Mouse (Mus musculus): ENCODE results near the gene Ppp1r12b.

The Ppp1r12b gene

DNA sequence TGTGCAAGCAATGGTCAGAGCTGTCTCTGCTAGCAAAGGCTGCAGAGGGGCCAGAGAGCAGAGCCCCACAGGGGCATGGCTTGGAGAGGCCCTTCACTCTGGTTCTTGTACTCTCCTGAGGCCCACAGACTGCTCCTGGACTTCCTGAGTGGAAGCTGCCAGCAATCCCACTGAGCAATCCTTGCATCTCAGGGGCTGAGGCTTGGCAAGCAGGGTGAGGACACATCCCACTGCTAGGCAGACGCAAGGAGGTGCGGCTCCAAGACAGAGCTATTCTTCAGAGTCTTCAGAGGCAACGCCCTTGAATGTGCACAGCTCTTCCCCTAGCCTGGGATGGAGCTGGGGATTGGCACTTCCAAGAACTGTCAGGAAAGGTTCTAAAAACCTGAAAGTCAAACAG, 198.5 kb downstream of the Ppp1r12b start:
- peak; percentile 67 for DNase-seq

DNA sequence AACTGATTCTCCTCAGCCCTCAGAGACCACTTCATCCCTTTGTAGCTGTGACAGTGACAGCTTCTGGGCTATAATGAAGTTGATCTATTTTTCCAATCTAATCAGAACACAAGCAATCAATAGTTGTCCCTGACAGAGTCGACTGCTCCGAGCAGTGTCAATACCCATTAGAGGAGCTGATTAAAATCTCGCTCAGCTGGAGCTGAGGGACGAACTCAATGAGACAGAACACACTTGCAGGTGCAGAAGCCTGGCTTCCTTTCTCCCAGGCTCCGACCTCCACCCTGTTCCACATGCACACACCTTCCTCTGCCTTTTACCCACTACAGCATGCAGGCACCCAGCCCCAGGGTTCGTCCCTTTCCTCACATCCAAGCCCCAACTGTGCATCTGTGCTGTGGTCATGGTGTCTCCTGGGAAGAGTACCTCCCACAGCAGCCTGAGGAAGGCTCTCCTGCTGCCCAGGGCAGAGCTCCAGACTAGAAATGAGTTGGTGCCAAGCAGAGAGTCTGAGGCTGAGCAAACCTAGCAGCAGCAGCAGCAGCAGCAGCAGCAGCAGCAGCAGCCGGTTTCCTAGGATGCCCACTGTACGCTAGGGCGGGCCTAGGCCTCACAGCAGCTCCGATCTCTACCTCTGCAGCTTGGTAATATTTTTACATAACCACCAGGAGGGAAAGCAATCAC, 199.4 kb downstream of the Ppp1r12b start:
- peak; percentile 46 for DNase-seq

DNA sequence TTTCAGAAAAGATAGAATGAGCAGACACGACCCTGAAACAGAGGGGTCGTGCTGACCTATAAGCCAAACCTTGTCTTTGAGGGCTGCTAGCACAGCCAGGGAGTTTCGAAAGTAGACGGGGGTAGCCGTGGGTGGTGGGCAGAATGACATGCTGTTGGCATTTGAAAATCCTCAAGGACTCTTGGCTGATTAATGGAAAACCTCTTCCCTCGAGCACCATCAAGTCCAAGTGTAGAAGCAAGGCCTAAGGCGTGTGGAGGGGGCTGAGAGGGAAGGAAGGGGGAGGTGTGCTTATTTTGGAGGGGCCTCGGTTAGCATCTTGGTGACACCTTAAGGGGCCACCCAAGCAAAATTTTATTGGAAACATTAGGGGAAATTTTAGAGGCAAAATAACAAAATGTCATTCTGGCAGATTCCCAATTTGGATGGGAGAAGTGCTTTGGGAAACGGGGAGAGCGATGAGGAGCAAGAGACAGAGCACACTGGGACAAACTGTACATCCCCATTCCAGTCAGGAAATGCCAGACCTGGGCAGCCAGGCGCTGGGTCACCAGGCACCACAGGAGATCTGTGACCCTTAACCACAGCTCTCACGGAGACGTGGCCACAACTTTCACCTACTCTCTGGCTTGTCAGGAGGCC, 200.1 kb downstream of the Ppp1r12b start:
- peak; percentile 56 for DNase-seq

DNA sequence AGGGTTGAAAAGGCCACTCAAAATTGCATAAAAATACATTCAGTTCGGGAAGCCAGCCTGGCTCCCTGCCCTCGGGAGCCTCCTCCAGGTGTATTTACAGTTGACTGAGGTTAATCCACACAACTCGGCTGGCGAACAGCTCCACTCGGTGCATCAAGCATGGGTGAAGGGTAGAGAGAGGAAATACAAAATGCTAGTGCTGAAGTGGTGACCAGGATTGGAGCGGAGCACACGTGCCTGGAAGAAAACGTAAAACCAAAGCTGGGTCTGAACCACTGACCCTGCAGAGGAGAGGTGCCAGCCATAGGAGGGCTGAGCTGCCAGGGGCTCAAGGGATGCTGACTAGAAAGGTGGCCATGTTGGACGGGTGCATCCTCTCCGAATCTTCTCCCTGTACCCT, 200.9 kb downstream of the Ppp1r12b start:
- no peak for DNase-seq

DNA sequence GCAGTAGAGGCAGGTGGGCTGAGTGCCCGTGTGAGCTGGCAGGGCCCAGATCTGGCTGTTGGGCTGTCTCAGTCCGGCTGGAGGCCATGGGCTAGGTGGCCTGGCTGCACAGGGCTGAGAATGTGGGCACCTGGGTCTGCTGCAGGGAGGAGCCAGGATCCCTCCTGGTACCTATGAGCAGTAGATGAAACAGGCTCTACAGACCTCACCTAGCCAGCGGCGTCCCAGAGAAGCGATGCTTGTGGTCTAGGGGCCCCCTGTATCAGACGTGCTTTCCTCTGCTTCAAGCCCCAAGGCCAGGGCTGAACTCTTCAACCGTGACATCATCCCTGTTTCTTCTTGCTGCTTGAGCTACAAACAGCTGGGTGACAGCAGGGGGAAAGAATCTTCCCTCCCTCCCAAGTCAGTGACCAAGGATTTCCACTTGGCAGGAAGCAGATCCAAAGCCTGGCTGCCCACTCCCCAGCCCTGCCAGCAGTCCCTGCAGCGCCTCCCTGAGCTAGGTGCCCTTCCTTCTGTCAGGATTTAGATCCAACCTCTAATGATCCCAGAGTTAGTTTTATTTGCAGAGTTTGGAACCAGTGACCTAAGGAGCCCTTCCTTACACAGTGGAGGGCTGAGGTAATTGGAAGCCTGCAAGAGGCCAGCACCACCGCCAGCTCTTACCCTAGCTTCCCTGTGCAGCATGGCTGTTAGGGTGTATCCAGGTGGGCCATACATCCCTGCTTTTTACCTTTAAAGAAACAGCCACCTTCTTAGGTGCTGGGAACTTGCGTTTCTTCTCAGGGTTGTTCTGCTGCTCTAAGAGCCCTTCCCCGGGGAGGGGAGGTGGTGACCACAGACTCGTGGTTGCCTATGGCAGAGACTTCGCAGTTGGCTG, 201.8 kb downstream of the Ppp1r12b start:
- DNase-seq, result peak; percentile 63

DNA sequence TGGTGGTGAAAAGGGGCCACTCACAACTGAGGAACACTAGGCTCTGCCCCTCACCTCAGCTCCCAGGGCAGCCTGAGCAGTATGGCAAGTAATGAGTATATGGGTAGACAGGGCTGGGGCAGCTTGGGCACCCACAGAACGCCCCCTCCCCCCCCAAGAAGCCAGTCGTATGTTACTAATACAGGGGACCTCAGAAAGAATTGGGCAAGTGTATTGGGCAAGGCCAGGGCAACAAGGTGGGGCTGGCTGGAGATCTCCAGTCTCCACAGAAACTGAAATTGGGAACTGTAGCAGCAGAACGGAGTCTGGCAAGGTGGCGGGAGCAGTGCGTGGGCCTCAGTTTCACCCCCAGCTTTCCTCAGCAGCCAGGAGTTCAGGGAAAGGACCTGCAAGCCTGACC, 203.3 kb downstream of the Ppp1r12b start:
- no peak for DNase-seq

DNA sequence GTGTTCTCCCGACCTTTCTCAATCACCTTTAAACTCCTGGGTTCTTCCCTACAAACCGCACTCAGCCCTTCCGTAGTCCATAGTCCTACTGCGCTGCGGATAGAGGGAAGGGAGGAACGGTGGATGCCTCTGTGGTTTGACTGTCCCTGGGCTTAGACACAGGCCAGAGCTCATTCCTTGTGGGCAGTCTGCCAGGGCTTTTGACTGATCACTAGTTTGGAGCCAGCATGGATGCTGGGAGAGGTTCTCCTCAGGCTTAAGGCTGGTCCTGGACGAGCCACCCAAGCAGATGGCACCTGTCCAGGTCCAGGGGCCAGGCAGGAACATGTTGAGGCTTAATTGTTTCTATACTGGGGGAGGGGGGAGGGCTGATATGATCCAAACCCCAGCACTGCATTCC, 205.9 kb downstream of the Ppp1r12b start:
- peak; percentile 83 for DNase-seq

DNA sequence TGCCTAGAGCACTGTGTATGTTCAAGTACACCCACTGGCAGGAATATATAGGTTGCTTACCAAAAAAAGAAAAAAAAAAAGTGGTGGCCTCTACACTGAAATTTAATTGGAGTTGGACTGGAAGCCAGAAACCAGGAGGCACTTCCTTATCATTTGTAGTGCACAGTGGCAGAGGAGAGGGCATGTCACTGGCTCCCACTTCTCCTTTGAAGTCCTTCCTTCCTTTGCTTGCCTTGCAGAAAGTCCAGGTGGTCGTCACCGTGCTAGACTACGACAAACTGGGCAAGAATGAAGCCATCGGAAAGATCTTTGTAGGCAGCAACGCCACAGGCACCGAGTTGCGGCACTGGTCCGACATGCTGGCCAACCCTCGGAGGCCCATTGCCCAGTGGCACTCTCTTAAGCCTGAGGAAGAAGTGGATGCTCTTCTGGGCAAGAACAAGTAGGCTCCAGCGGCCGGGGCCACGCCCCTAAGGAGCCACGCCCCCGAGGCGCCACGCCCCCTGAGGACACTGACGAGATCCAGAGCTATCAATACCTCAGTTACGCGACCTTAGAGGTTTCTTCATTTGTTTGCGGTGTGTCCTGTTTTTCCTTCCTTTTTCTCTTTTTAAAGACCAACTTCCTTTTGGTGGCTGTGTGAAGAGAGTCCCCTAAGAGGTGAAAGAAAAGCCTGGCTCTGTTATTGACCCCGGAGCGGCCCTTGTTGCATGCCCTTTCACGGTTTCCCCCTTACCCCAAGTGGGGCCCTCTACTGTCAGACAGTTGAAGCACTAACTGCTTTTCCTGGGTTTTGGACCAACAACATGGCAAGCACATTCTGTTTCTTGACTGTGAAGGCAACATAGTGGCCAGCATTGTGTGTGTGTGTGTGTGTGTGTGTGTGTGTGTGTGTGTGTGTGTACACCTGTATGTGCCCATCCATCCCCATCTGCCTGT, 208.2 kb downstream of the Ppp1r12b start:
- DNase-seq, result peak; percentile 46

DNA sequence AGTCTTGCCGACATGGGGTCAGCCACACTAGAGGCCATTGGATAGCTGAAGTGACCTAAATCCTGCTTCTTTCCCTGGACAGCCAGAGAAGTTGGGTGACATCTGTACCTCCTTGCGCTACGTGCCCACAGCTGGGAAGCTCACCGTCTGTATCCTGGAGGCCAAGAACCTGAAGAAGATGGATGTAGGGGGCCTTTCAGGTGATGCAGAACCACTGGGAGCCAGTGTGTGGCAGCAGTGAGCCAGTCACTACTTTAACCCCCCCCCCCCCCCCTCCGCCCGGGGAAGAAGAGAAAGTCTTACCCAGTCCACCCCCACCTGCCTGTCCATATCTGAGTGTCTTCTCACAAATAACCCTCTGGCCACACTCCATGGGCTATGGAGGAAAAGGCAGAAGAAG, 210.1 kb downstream of the Ppp1r12b start:
- DNase-seq, result no peak

DNA sequence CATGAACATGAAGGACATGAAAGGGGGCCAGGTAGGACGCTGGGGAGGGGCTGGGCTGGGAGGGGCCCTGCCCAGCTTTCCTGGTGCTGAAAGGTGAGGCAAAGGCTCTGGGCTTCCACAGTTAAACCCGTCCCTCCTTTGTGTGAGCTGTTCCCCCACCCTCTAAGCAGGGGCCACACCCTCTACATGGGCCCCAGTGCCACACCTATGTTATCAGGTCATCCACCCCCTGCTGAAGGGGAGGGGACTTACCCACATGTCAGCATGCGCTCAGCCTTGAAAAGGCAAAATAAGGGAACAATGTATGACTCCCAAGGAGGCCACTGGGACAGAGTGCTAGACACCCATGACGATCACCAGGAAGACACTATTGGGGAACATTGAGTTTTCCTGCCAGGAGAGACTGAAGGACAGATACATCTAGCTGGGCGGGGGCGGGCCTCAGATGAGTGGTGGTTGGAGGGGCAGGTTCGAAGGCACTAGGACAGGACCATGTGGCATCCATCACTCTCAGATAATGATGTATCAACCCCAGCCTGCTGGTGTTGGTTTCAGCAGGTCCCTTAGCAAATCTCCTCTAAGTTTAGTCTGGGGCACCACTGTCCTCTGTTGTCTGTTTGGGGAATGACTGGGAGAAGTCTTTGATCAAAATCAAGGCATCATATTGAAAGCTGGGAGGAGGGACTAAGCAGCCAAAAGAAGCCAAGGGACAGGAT, 213.6 kb downstream of the Ppp1r12b start:
- no peak for DNase-seq

DNA sequence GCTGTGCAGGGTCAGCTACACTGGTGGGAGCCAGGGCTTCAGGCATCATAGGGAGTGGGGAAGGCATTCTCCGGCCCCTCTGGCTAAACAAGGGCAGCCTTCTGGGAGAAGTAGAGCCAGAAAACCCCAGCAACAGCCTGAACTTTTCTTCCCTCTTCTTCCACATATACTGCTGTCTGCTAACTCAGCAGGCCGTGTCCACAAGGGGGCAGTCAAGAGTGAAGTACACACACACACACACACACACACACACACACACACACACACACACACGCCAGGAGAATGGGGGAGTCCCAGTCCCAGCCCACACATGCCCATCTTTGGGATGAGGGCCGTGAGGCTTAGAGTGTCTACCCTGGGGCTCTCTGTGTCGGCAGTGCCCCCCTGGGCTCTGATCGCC, 214.3 kb downstream of the Ppp1r12b start:
- DNase-seq, result no peak

DNA sequence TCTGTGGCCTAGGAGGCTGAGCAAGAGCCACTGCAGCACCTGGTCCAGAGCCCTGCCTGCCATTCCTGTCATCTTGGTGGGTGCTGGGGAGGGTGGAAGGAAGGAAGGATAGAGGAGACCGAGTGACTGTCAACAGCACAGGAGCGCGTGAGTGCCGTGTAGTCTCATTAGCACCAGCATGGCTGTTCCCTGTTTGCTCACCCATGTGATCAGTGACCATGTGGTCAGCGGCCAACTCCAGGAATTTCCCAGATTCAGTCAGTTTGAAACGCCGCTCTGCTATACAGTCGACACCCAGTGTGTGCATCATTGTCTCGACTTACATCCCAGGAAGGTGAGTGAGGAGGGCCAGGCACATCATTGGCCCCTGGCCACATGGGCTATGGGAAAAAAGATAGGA, 218.3 kb downstream of the Ppp1r12b start:
- peak; percentile 58 for DNase-seq

DNA sequence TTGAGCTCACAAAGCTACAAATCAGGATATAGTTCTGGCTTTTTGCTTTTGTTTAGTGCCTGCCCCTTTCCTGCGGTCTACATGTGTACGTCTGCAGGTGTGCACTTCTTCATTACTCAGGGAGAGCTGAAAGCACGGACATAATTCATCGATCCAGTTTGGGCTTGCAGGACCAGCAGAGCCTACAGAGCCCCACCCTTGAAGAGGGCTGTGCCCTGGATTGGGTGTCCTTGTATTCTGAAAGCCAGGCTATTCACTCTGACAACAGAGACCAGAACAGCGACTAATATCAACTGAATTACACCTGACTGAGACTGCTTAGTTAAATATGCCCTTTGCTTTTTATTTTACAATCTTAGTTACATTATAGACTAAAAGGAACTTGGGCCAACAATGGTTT, 222.1 kb downstream of the Ppp1r12b start:
- DNase-seq, result no peak

DNA sequence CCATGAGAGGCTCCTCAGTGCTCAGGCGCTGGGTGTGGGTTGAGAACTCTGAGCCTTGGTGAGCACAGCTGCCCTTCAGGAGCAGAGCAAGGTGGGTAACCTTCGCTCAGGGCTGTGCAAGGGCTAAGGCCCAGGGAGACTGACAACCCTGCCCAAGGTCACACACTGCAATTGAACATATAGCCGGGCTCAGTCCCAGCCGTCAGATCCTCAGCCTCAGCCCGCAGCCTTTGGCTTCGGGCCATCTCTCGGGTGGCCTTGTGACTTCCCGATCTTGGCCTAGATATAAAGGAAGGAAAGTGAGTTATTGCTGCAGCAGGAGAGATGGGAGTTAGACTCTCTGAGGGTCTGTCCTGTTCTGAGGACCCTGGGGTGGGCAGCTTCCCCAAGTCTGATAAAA, 228.5 kb downstream of the Ppp1r12b start:
- DNase-seq, result peak; percentile 72

DNA sequence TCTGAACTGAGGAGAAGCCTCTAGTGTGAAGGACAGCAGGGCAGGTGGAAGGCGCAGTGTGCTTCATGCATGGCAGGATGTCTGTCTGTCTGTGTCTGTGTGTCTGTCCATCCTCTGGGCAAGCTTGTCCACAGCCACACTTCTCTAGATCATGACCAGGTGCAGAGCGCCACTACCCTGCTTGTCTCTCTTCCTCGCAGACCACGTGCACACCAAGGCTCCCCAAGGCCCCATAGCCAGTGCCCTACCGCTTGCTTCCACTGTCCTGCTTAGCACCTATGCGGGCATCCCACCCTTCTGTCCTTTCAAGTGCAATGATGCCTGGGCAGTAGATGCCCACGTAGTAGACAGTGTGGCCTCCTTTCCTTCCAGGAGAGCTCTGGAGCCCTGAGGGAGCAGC, 229.3 kb downstream of the Ppp1r12b start:
- DNase-seq, result no peak

DNA sequence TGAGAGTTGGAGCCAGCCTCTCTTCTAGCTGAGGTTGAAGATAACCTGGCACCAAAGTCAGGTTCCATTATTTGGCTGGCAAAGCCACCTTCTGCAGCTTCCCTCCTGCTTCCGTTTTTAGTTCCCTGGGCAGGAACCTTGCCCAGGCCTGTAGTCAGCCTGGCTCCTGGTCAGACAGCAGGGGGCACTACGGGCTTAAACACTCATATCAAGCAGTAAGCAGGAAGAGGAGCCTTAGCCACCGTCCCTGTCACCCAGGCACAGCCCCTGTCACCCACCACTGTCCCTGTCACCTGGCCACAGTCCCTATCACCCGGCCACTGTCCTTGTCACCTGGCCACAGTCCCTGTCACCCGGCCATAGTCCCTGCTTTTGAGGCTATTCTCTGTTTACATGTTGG, 230.5 kb downstream of the Ppp1r12b start:
- DNase-seq, result peak; percentile 95

DNA sequence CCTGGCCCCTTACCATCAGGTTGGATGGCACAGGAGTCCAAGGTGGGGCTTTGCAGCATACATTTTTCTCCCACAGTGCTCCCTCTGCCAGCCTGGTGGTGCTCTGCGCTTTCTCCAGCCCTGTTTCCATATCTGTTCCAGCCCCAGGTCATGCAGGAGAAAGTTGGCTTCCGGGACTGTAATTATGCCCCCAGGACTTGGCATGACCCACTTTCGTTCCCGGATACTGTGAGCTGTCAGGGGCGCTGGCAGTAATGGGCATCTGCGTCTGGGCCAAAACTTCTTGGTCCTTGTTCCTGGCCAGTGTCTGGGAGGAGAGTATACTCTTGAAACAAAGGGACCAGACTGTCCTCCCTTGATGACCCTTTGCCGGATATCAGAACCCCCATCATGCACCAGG, 232.9 kb downstream of the Ppp1r12b start:
- peak; percentile 88 for DNase-seq

DNA sequence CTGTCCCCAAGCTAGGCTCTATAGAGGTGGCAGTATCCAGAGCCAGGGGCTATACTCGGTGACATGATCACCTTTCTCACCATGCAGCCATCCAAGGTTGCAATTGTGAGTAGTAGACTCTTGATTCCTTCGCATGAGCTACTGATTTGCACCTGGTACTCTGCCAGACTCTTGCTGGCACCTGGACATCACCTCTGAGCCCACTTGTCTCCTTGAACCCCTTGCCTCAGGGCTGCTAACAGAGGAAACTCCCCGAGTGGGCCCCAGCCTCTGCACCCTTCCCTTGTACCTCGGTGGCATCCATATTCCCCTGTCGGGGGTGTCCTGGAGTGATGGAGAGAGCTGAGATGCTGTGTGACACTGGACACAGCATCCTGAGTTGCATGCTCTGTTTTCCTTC, 234.3 kb downstream of the Ppp1r12b start:
- DNase-seq, result no peak

DNA sequence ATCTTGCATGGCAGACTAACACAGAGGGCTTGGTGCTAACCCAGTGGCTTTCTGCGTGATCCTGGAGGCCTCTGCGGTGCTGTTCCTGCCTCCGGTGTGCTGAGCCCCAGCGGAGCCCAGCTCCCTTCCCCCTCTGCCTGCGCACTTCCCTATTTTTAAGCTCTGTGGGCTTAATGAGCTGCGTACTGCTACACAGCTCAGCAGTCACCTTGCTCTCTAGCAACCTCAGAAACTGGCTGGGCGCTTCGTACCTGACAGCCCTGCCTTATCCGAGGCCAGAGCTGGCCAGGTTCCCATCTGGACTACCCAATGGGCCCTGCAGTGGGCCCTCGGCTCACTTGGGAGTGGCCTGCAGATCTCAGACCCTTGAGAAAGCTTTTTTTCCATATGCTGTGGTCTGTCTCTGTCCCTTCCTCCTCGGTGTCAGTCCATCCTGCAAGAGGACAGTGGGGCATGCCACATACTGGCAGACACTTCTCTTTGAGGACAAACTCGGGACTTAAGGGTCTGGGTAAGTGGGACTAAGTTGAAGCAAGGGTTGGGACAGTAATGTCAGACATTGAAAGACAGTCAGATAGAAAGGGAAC, 235.9 kb downstream of the Ppp1r12b start:
- DNase-seq, result no peak

DNA sequence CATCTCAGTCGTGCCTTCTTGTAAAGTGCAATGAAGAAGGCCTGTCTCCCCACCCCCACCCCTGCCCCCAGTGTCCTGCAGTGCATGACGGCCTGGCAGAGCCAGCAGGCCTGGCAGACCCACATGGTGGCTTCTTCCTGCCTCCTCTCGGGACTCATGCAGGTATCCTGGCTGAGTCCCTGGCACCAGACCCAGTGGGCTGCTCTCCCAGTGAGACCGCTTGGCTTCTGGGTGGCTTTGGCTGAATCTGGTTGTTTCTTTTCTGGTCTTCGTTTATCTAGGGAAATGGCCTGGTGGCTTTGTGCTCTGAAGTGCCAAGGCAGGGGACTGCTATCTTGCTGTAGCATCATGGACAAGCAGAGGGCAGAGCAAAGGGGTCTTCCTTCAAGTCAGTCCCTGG, 240.7 kb downstream of the Ppp1r12b start:
- DNase-seq, result peak; percentile 90

DNA sequence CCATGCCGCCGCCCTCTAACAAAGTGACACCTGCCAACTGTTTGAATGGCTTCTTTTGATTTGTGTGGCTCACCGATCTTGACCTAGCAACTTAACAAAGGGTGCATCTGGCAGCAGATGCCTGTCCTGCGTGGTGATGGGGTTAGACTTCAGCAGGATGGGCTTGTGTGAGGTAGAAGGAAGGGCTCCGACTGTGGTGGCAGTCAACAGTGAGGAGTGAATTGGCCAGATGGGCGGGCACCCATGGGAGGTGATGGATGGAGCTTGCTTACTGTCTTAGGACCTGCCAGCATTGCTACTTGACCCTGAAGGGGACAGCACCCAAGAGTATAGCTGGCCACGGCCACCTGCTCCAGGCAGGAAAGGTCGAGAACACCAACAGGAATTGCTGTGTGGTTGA, 241.6 kb downstream of the Ppp1r12b start:
- peak; percentile 67 for DNase-seq
